Mouse (Mus musculus): ENCODE results near the gene Lrmda.
A peak's percentile ranks its signal among the peaks of the same experiment; 100 is the strongest.

Gene Lrmda

DNA sequence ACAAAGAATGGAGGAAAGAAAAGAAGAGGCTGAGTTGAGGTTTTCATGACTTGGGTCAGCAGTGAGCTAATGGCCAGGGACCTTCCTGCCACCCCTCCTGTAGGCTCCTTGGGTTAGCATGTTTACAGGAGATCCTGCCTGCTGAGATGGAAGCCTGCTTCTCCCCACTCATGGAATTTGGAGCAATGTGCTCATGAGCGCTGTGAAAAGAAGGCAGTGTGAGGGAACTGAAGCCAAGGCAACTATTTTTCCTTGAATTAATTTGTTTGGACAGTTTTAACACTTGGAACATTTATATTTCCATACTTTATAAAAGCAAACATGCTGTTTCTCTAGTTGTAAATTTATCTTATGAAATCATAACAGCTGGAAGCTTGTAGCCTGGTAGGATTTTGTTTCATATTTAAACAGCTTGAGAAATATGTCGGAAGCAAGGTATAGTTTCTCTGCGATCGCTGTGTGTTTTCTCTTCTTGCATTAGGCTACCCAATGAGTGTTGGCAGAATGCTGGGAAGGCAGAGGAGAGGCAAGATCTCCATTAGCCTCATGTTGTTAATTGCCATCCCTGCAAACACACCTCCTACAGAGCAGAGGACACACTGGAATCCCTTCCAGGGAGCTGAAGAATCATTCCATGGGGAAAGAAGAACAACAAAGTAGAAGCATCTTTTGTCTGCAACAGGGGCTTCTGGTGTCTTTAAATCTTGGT lies 911.8 kb downstream of the Lrmda start:
- DNase-seq (ENCODE audit: low read depth, low spot score): no peak

DNA sequence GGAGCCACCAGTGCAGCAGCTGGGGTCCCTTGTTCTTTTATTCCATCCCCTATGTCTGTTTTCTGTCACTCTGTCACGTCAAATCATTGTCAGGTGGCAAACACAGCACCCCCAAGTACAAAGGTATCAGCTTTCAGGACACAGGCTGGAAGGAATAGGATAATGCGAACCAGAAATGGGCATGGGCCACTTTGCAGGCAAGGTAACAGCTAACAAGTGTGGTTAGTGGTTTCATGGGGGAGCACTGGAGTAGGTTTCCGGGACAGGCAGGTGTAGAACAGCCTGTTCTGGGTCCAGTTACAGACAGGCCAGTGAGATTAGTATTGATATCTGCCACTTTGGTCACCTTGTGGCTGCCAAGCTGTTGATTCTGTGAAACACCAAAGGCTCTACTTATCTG lies 917.2 kb downstream of the Lrmda start:
- no peak for DNase-seq (ENCODE audit: low read depth, low spot score)

DNA sequence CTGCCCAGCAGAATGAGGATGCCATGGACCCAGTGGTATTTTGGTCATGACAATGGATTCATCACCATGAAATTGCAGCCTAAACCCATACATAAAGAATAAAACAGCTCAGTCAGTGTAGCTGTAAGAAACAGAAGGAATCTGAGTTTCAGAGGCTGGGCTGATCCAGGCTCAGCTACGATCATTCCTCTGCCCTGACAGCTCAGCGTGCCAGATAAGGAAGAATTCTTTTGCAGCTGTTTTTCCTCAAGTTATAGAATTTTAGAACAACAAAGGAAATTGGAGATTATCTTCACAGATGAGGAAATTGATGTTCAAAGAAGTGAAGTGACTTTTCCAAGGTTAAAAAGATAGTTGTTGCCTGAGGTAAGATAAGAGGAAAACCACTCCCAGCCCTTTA lies 921.1 kb downstream of the Lrmda start:
- no peak for DNase-seq (ENCODE audit: low read depth, low spot score)

DNA sequence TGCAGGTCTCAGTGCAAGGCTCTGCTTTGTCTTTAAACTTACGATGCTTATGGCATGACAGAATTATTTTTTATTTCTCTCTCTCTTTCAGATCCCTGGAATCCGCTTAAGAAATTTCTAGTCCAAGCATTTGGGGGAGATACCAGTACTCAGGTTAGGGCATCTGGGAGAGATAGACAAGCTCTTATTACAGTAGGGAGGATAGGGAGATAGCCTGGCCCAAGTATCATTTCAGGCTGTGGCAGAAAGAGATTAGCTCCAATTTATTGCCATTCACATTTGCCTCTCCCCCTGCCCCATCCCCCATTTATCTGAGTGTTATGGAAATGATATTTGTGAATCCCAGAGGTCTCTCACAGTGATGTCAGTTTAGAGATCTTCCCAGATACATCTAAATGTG lies 923.1 kb downstream of the Lrmda start:
- no peak for DNase-seq (ENCODE audit: low read depth, low spot score)

DNA sequence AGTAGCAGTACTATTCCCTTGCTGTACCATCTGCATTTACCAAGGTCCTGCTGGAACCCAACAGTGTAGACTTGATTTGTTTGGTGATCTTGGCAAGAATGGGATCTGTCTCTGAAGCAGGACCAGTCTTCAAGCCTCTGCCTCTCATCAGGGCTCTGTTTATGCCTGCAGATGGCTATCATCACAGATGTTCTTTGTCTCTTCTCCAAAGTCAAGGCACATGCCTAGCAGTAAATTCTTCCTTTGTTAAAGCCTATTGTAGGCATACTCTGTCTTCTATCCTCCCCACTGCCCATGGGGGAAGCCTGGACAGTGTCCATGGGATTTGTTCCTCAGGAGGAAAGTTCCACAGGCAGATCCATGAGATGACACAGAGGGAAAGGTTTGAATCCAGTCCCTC lies 930.0 kb downstream of the Lrmda start:
- DNase-seq (ENCODE audit: low read depth, low spot score): no peak

DNA sequence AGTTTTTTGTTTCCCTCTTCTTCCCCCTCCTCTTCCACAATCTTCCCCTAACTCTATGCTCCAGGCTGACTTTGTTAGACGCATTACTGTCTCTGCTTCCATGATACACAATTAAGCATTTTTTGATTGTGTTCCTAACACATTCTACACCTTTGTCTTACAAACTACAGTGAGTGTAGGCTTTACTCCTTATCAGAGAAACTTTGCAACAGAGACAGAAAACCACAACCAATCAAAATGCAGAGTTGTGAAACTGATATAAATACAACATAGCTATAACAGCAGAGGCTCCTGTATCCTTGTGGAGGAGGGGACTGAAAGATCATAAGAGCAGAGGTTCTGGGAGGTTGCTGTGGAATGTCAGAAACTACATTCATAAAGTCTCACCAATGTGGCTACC lies 933.5 kb downstream of the Lrmda start:
- DNase-seq (ENCODE audit: low read depth, low spot score): peak; percentile 3

DNA sequence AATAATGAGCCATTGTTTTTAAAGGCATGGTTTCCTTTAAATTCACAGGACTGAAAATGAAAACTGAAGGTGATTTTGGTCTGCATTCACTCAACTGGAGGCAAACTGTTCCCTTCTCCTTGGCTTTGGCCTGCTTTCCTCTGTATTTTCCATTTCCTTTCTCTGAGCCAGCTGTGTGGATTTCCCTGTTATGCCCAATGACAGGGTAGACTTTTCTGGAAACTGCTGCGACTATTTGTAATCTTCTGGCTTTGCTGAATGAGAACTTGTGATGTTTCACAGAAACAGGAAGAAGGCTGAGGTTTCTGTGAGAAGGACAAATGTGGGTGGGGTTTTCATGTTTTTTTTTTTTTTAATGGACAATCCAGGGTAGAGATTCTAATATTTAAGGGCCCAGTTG lies 940.7 kb downstream of the Lrmda start:
- DNase-seq (ENCODE audit: low read depth, low spot score): no peak

DNA sequence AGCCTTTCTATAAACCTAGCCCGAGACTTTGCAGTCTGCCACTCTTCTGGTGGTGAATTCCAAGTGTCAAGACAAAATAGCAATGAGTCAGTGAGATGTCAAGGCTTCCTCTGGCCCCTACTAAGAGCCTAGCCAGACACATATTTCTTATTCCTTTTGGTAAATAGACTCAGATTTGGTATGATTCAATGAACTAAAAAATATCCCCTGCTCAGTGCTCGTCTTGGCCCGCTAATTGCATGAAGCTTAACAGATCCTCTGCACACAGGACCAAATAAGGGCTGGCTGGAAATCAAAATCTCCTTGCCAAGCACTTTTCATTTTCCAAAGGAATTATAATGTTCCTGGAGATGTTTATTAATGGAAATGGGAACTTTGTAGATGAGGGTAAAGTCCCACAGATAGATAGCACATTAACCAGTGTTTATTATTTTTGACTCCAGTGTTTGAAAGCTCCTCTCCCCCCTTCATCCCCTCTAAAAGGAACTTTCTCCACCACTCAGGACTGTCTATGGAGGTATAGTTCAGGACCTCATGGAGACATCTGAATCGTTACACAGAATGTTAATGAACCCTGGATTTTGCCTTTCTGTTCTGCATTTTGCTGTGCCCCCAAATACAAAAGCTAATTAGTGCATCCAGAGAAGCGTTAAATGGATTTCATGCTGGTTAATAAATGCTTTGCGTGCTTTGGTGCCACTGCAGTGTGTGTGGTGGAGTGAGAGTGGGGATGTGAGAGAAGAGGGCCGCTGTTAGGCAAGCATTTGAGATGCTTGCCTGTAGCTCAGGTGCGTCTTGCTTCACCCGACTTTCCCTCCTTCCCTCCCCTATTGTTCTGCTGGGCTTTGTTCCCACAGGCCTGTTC lies 945.5 kb downstream of the Lrmda start:
- no peak for DNase-seq (ENCODE audit: low read depth, low spot score)

DNA sequence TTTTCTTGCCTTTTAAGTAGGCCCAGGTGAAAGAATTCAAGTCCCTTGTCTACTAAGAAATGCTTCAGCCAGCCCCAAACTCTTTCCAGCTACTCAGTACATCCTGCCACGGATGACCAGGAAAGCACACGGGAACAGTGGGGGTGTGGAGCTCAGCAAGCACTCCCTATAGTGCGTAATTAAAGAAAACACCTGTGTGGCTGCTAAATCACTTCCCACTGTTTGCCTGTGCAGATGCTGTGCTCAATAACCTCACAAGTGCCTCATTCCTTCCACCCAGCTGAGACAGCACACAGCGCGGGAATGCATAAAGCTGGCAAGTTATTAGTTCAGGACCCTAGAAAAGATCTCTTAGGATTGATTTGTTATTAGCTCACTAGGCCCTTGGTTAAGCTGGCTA lies 949.2 kb downstream of the Lrmda start:
- no peak for DNase-seq (ENCODE audit: low read depth, low spot score)

DNA sequence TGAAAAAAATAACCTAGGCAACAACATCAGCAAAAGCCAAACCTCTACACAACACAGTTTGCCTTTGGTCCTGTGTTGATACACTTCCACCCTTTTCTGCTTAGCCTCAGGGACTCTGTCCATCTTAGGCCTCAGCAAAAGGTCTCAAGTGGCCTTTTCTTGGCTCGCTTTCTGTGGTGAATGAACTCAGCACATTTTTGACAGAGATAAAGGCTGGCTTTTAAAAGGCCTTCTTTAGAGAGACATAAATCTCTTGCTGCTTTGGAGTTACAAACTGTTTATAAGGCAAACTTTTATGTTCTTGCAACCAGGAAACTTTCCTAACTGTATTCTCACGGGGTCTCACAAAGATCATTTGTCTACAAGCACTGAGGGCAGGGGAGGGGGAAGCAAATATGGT lies 967.2 kb downstream of the Lrmda start:
- DNase-seq (ENCODE audit: low read depth, low spot score): no peak

DNA sequence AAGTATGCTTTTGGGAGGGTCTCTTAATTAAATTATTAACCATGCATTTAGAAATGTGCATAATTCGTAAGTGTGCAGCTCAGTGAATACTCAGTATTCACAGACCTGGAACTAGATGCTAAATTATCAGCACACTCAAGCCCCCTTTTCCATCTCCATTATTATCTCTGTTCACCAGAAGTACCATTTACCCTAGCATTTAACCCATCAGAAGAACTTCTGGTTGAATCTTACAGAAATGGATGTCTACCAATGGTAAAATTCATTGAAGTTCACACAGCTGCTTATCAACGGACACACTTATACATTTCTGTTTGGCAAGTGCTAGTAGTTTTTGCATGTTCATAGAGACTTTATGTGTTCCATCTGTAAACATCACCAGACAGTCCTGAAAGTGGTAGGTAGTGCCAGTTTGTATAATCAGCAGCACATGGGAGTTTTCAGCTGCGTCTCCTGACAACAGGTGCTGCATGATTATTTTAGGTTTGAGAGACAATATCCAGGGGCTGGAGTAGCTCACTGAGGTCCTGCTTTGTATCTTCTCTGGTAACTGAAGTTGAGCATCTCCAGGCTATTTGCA lies 968.7 kb downstream of the Lrmda start:
- DNase-seq (ENCODE audit: low read depth, low spot score): no peak

DNA sequence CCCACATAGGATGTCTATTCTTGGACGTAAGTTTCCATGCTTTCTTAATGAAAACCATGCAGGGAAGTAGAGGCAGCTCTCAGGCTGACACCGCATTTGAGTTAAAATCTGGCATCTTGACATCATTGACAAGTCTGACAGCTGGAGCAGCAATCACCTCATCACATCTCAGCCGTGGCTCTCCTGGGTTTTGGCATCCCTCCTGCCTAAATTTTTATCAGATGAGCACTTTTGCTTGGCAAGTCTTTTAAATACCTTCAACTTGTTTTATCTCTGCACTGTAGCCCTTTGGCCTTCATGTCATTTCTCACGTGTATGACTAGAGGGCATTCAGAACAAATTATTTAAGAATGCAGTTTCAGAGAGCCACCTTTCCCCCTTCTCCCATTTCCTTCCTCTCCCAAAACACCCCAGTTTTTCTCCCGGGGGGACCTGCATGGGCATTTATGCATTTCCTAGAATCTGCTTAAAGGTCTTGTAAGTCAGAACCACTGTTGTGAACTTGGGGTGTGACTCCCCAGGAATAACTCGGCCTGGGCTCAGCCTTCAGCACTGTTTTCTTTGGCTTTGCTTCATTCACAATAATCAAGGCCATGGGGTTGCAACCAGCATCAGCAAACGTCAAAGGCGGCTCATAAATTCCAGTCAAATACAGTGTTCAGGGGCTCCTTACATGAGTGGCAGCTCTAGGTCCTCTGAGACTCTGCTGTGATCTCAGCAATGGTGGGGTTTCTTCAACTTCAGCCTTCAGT lies 975.8 kb downstream of the Lrmda start:
- no peak for DNase-seq (ENCODE audit: low read depth, low spot score)

DNA sequence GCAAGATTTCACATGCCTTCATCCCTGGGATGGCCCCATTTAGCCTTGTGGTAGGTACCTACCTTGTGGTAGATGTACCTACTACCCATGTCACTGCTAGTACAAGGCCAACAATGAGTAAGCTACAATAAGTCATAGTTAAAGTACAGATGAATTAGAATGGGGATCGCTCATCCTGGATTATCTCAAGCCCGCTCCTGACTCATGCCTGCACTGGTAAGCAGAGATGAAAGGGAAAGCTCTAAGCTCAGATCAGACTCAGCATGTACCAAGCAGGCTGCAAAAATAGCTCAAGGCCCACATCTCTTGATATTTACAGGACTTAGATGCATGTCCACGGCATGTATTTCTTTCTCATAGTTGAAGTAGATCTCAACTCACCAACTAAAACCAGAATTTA lies 979.4 kb downstream of the Lrmda start:
- DNase-seq (ENCODE audit: low read depth, low spot score): no peak

DNA sequence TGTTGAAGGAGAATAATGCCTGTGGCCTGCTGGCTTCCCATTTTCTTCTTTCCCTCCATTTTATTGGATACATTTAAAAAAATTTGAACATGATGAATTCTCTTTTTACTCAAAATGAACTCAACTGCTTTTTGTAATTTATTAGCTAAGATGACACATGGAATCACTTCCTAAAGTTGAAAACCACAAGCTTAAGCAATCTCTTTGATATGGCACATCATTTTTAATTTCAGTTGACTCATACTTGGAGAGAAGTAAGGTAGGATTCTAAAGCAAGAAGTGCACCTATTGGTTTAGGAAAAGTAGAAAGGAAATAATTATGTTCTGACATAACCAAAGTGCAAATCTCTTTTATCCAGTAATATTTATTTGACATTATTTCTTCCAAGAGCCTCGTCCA lies 992.5 kb downstream of the Lrmda start:
- no peak for DNase-seq (ENCODE audit: low read depth, low spot score)

DNA sequence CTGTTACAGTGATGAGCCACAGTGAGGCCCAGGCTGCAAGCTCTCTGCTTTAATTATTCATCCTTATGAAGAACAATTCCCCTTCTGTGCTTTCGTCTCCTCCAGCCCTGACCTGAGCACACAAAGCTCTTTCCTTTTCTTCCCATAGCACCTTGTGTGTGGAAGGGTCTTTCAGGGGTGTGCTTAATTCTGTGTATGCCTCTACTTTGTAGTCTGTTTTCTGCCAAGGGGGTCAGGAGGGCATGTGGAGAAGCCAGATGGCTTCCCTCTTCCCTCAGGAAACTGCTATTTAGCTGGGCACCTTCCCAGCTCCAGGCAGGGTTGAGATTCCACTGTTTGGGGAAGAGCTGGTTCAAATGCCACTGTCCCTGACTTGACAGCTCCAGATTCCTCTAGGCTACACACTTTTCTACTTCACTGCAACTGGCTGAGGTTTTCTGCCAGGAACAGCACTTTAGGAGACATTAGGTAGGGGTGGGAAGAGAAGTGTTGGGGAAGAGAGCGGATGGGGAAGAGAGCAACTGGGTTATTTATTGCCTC lies 995.3 kb downstream of the Lrmda start:
- no peak for DNase-seq (ENCODE audit: low read depth, low spot score)

DNA sequence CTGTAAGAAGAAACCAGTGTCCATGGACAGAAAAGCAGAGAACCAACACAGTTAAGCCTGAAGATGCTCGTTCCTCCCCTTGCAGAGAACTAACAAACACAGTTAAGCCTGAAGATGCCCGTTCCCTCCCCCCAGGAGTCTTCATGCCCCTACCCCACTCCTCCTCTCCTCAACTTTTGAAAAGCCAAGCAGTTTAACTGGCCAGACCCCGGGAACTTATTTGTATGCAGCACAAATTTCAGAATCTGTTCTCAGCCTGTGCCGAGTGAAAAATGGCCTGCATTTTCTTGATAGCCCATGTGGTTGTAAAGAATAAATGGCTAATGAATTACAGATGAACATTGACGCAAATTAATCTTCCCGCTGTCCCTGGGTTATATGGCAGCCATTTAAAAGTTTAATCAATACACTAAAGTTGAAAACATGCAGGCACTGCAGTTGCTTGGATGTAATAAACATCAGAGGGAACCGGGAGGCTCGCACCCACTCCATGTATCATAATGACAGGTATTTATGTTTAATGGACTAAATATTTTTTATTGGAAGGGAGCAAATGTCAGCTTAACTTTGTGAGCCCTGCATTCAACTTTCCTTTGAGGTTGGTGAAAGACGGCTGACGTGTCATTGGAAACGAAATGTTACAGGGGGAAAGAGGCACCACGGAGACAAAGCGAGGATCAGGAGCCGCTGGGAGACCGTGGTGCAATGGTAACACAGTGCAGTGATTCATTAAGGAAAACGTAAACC lies 996.0 kb downstream of the Lrmda start:
- no peak for DNase-seq (ENCODE audit: low read depth, low spot score)

DNA sequence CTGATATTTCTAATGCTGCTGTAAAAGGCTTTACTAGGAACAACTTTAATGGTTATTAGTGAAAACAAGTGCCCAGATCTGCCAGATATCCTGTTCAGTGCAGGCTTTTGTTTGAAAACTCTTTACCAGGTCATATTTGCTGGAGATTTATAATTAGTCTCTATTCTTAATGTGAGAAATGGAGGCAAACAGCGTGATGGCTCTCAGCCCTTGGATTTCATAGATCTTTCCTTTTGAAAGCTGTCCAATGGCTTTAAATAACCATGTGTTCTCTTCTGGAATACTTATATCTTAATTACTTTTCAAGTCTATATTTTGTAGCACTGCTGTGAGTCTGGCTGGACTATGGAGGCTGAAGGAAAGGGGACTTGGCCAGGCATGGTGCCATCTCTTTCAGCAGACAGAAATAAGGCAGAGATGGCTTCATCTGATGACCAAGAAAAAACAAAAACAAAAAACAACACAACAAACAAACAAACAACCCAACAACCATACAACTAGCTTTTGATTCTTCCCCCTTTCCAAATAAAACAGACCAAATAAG lies 996.6 kb downstream of the Lrmda start:
- DNase-seq (ENCODE audit: low read depth, low spot score): no peak

DNA sequence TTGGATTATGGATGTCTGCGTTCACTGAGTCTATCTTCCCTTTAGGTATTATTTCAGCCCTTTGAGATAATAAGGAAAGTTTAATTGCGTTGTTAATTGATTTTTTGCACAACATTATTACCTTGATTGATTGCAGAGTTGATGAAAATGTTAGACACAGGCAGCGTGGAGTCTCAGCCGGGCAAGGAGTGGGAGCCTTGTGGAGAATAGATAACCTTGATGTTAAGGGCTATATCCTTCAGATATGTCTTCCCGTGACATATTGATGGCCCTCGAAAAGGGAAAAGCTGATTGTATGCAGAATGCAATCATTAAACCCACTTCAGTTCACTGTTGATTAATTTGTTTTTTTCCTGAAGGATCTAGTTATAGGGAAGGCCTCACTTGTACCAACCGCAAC lies 1021.5 kb downstream of the Lrmda start:
- no peak for DNase-seq (ENCODE audit: low read depth, low spot score)

DNA sequence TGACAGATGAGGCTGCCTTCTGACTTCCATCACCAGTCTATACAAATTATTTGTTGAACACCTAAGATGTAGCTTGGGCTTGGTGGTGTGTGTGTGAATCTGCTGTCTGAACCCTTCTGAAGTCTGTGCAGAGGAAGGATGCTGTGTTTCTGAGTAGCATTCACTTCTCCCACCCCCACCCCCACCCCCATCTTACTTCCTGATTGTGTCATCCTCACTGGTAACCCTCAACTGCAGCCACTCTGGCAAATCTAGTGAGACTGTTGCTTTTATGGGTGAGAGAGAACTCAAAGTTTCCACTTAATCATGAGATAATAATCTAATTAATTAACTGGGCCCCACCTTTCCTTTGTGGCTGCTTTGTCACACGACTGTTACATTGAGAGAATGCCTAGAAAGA lies 1025.8 kb downstream of the Lrmda start:
- DNase-seq (ENCODE audit: low read depth, low spot score): no peak

DNA sequence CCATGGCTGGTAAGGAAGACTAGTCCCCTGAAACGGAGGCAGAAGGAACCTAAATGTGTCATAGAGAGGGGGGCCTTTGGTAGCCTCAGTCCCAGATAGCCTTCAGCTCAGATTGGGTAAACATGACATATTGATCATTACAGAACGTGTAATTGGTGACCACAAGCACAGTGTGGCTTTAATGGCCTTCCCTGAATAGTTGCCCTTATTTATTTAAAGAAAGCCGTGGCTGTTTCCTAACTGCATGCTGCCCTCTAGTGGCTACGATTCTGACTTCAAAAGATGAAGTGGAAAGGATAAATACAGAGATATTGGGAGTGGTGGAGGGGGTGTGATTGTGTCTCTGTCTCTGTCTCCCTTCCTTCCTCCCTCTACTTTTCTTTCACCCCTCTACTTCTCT lies 1026.8 kb downstream of the Lrmda start:
- peak; percentile 63 for DNase-seq (ENCODE audit: low read depth, low spot score)

DNA sequence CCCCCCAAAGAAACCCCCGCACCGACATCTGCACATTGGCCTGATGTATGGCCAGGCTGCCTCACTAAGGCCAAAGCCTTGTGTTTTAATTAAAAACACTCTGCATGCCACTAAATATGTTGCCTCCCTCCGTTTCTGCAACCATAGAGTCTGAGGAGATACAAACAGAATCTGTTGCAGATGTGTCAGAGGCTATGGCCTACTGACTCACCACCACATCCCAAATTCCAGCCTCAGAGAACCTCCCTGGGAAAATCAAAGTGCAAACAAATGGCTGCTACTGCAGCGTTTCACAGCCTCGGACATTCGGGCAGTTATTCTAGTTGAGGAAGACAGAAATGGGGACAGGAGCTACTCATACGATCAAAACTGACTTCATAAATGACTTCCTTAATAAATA lies 1031.9 kb downstream of the Lrmda start:
- DNase-seq (ENCODE audit: low read depth, low spot score): no peak
